In the genomic region with DNA sequence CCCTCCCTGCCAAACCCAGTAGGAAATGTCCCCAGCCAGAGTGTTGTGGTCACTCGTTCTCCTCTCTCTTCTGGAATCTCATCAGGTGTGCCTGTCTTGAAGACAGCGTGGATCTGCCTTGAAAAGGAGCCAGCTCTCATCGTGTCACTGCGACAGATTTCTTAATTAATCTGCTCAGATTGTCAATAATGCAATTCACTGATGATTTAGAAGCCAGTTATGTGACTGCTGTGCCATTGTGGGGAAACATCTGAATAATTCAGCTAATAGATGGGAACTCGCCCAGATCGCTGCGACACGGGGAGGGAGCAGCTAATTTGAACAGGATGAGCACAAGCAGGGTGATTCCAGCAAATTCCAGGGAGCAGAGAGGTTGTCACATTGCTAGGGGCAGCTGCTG, we compare ENCODE assay signal across 15 mouse cellular contexts.
A peak's percentile ranks its signal among the peaks of the same experiment; 100 is the strongest.
DNase-seq lines count a peak whose midpoint lies in the region; ATAC-seq lines count a peak whose summit lies in the region.
"Had no signal": no experiment of that assay in that cellular context is flagged by ENCODE, and none has a peak within 500 bp of the region (broad histone marks: within the 10 kb centered on the region; RNA-seq: fewer than 3 reads in every experiment).

No protein-coding gene starts in this region.

- no peak overlapping the region for H3K27ac ChIP-seq in midbrain, embryonic 15.5 days
- H3K27ac ChIP-seq in midbrain, embryonic 11.5 days (ENCODE audit: low read depth, low read length), result no peak overlapping the region
- H3K27ac ChIP-seq in heart, embryonic 10.5 days, result no peak overlapping the region

- H3K9ac ChIP-seq in midbrain, embryonic 15.5 days, result no peak overlapping the region
- no peak overlapping the region for H3K9ac ChIP-seq in midbrain, embryonic 11.5 days (ENCODE audit: low read length)

- WGBS in midbrain, embryonic 15.5 days, result 21% methylated on average over 8 of the region's 8 CpGs
- 52% methylated on average over 8 of the region's 8 CpGs for WGBS in midbrain, embryonic 11.5 days
- WGBS in heart, embryonic 10.5 days, result 78% methylated on average over 8 of the region's 8 CpGs

- H3K27me3 ChIP-seq in midbrain, embryonic 15.5 days (replicated peaks), result no peaks in the 10 kb centered on the region
- H3K27me3 ChIP-seq in midbrain, embryonic 11.5 days (ENCODE audit: control insufficient read depth, insufficient read depth, low read length), result no peaks in the 10 kb centered on the region
- H3K27me3 ChIP-seq in heart, embryonic 10.5 days (ENCODE audit: insufficient read depth, poor library complexity, severe bottlenecking), result no peaks in the 10 kb centered on the region

- peak overlapping the region; percentile 14; the same call in 1 of the 2 replicates for H3K4me2 ChIP-seq in midbrain, embryonic 15.5 days
- no peak overlapping the region for H3K4me2 ChIP-seq in midbrain, embryonic 11.5 days

- no peaks in the 10 kb centered on the region for H3K36me3 ChIP-seq in midbrain, embryonic 15.5 days (replicated peaks)
- no peaks in the 10 kb centered on the region for H3K36me3 ChIP-seq in midbrain, embryonic 11.5 days (ENCODE audit: control insufficient read depth, insufficient read depth, low read length)
- no peaks in the 10 kb centered on the region for H3K36me3 ChIP-seq in heart, embryonic 10.5 days

- H3K4me3 ChIP-seq in midbrain, embryonic 15.5 days, result no peak overlapping the region
- H3K4me3 ChIP-seq in midbrain, embryonic 11.5 days (ENCODE audit: low read depth, low read length), result no peak overlapping the region
- H3K4me3 ChIP-seq in heart, embryonic 10.5 days, result no peak overlapping the region

- H3K4me1 ChIP-seq in midbrain, embryonic 15.5 days, result peaks cover 10% of the 10 kb centered on the region
- no peaks in the 10 kb centered on the region for H3K4me1 ChIP-seq in midbrain, embryonic 11.5 days (ENCODE audit: control insufficient read depth, insufficient read depth, low read length)
- no peaks in the 10 kb centered on the region for H3K4me1 ChIP-seq in heart, embryonic 10.5 days

- DNase-seq in cerebellum, postnatal 14 days, result peak; percentile 27 to 31
- DNase-seq in midbrain, embryonic 11.5 days (ENCODE audit: low spot score, missing footprints), result no peak
- DNase-seq in layer of hippocampus, adult 8-10 months (ENCODE audit: low spot score in 2 of 2), result peak; percentile 18 to 44
- no peak for DNase-seq in lung, postnatal 4 days
- no peak for DNase-seq in heart, embryonic 10.5 days (ENCODE audit: low spot score)
- DNase-seq in spleen, adult 18-20 months, result no peak
- DNase-seq: heart, postnatal 14 days; kidney, postnatal 10 days; liver; lung, adult 2 months; right cerebral cortex, postnatal 4 days; thymus, postnatal 14 days had no signal

- no peaks in the 10 kb centered on the region for H3K9me3 ChIP-seq in midbrain, embryonic 15.5 days
- no peaks in the 10 kb centered on the region for H3K9me3 ChIP-seq in midbrain, embryonic 11.5 days (ENCODE audit: control insufficient read depth, low read length)
- H3K9me3 ChIP-seq in heart, embryonic 10.5 days, result no peaks in the 10 kb centered on the region

- no peak for ATAC-seq in cerebellum, adult (ENCODE audit: insufficient number of reproducible peaks, low FRiP score, low TSS enrichment)
- ATAC-seq in midbrain, embryonic 15.5 days (replicated peaks), result peak; percentile 63; the same call in 1 of the 2 replicates
- ATAC-seq in midbrain, embryonic 11.5 days (ENCODE audit: low FRiP score), result no peak
- ATAC-seq: intestine, embryonic 16.5 days had no signal

Comparison
In these comparisons a context has a peak if more than half of its experiments do, and no peak if none do; other contexts are left out.
1. DNase-seq: peak in cerebellum, postnatal 14 days (2 of 2) and layer of hippocampus, adult 8-10 months (2 of 2); none in midbrain, embryonic 11.5 days (single experiment), lung, postnatal 4 days (0 of 2), heart, embryonic 10.5 days (single experiment) and spleen, adult 18-20 months (0 of 2).